Mouse (Mus musculus) kidney, embryonic 14.5 days (tissue): ENCODE measurements at regions not wholly inside any gene's neighbourhood (a gene's known extent, or its start where the extent isn't known, plus 50 kb on each side); places are given as distances from the start of the nearest gene placed in this dataset.

Source experiments
- ATAC-seq: fragments of 200-750 bp; cut with Nextera tagmentation; 2 replicates; pipeline ENCODE4 v1.8.0; 2017; ENCODE audit warnings: moderate number of reproducible peaks, mild to moderate bottlenecking, moderate TSS enrichment, moderate library complexity; ENCODE audit not compliant: low FRiP score, low TSS enrichment
- H3K27ac ChIP-seq: fragments of 300-500 bp; sonication (generic); 2 replicates; pipeline ENCODE4 v1.5.1; 2014; ENCODE audit warnings: low read depth, mild to moderate bottlenecking, low read length, moderate library complexity, mixed read lengths
- H3K27me3 ChIP-seq: fragments of 300-500 bp; sonication (generic); 2 replicates; pipeline ENCODE4 v1.6.1; 2014; ENCODE audit warnings: mild to moderate bottlenecking, low read length; ENCODE audit not compliant: control insufficient read depth, insufficient read depth
- H3K36me3 ChIP-seq: fragments of 300-500 bp; sonication (generic); 2 replicates; pipeline ENCODE4 v1.6.1; 2014; ENCODE audit warnings: low read length, mixed read lengths; ENCODE audit not compliant: control insufficient read depth, insufficient read depth
- H3K4me1 ChIP-seq: fragments of 300-500 bp; sonication (generic); 2 replicates; pipeline ENCODE4 v1.6.1; 2014; ENCODE audit warnings: low read length, mixed read lengths; ENCODE audit not compliant: control insufficient read depth, insufficient read depth
- H3K4me2 ChIP-seq: fragments of 300-500 bp; sonication (generic); replicated peaks from 2 replicates; pipeline ENCODE4 v1.6.1; 2014; ENCODE audit warnings: low read depth, mild to moderate bottlenecking, low read length
- H3K4me3 ChIP-seq: fragments of 300-500 bp; sonication (generic); 2 replicates; pipeline ENCODE4 v1.5.1; 2014; ENCODE audit warnings: mild to moderate bottlenecking, low read length
- H3K9ac ChIP-seq: fragments of 300-500 bp; sonication (generic); 2 replicates; pipeline ENCODE4 v1.6.1; 2014; ENCODE audit warnings: low read depth, mild to moderate bottlenecking, low read length, moderate library complexity
- H3K9me3 ChIP-seq: fragments of 300-500 bp; sonication (generic); 2 replicates; pipeline ENCODE4 v1.6.1; 2016; ENCODE audit warnings: low read length; ENCODE audit not compliant: control insufficient read depth
- WGBS: fragments of 180-500 bp; shearing (Covaris S2); extraction: QIAGEN DNeasy Blood & Tissue Kit; methylation state at CpG from one replicate; pipeline ENCODE4 v1.1.7; 2014; 5-methylcytosine and 5-hydroxymethylcytosine counted together

GRCm38 (mm10) chr13:114587621-114588020 is 128.9 kb upstream of the Fst start:
- Histone ChIP-seq H3K9me3 (no peaks in the 10 kb centered on the region), H3K9ac (no peak overlapping the region), H3K4me3 (no peak overlapping the region), H3K4me1 (no peaks in the 10 kb centered on the region), H3K36me3 (no peaks in the 10 kb centered on the region), H3K4me2 (no peak overlapping the region), H3K27ac (no peak overlapping the region), H3K27me3 (no peaks in the 10 kb centered on the region)
- ATAC-seq = no peak
- 93% methylated on average over 2 of the region's 2 CpGs for WGBS

GRCm38 (mm10) chr13:114603341-114603740 is 144.6 kb upstream of the Fst start:
- Histone ChIP-seq H3K27me3 (no peaks in the 10 kb centered on the region), H3K4me3 (no peak overlapping the region), H3K27ac (no peak overlapping the region), H3K9ac (no peak overlapping the region), H3K4me1 (no peaks in the 10 kb centered on the region), H3K36me3 (no peaks in the 10 kb centered on the region), H3K4me2 (no peak overlapping the region), H3K9me3 (no peaks in the 10 kb centered on the region)
- ATAC-seq = no peak
- WGBS = 79% methylated on average over 13 of the region's 13 CpGs

GRCm38 (mm10) chr13:114604037-114604694 is 145.4 kb upstream of the Fst start:
- H3K9me3 ChIP-seq = no peaks in the 10 kb centered on the region
- no peak overlapping the region for H3K27ac ChIP-seq
- ATAC-seq = no peak
- 78% methylated on average over 11 of the region's 11 CpGs for WGBS
- no peaks in the 10 kb centered on the region for H3K27me3 ChIP-seq
- H3K4me2 ChIP-seq = no peak overlapping the region
- no peak overlapping the region for H3K4me3 ChIP-seq
- no peak overlapping the region for H3K9ac ChIP-seq
- no peaks in the 10 kb centered on the region for H3K4me1 ChIP-seq
- no peaks in the 10 kb centered on the region for H3K36me3 ChIP-seq

GRCm38 (mm10) chr13:114613909-114614308 is 155.2 kb upstream of the Fst start:
- Histone ChIP-seq H3K4me1 (no peaks in the 10 kb centered on the region), H3K27ac (no peak overlapping the region), H3K4me2 (no peak overlapping the region), H3K4me3 (no peak overlapping the region), H3K36me3 (no peaks in the 10 kb centered on the region), H3K27me3 (no peaks in the 10 kb centered on the region), H3K9me3 (no peaks in the 10 kb centered on the region), H3K9ac (no peak overlapping the region)
- 84% methylated on average over 1 of the region's 1 CpGs for WGBS
- ATAC-seq = no peak

GRCm38 (mm10) chr13:114619416-114619815 is 160.7 kb upstream of the Fst start:
- ATAC-seq = no peak
- Histone ChIP-seq H3K9me3 (no peaks in the 10 kb centered on the region), H3K4me1 (no peaks in the 10 kb centered on the region), H3K4me2 (no peak overlapping the region), H3K27me3 (no peaks in the 10 kb centered on the region), H3K9ac (no peak overlapping the region), H3K36me3 (no peaks in the 10 kb centered on the region), H3K27ac (no peak overlapping the region), H3K4me3 (no peak overlapping the region)
- 79% methylated on average over 4 of the region's 4 CpGs for WGBS

- Histone ChIP-seq H3K27me3 (no peaks in the 10 kb centered on the region), H3K4me3 (no peak overlapping the region), H3K9ac (no peak overlapping the region), H3K4me2 (no peak overlapping the region), H3K27ac (no peak overlapping the region), H3K36me3 (no peaks in the 10 kb centered on the region), H3K9me3 (no peaks in the 10 kb centered on the region), H3K4me1 (no peaks in the 10 kb centered on the region)
- ATAC-seq = no peak
- WGBS = 90% methylated on average over 4 of the region's 4 CpGs
Observed at GRCm38 (mm10) chr13:114636731-114637130, 178.0 kb upstream of the Fst start.

GRCm38 (mm10) chr13:114639531-114639930 is 178.5 kb upstream of the Mocs2 start:
- WGBS = 88% methylated on average over 2 of the region's 2 CpGs
- no peak for ATAC-seq
- no peak overlapping the region for H3K9ac ChIP-seq
- H3K27me3 ChIP-seq = no peaks in the 10 kb centered on the region
- no peak overlapping the region for H3K4me2 ChIP-seq
- no peaks in the 10 kb centered on the region for H3K4me1 ChIP-seq
- no peaks in the 10 kb centered on the region for H3K9me3 ChIP-seq
- no peaks in the 10 kb centered on the region for H3K36me3 ChIP-seq
- no peak overlapping the region for H3K4me3 ChIP-seq
- no peak overlapping the region for H3K27ac ChIP-seq

- no peak overlapping the region for H3K27ac ChIP-seq
- WGBS = 63% methylated on average over 9 of the region's 9 CpGs
- H3K36me3 ChIP-seq = no peaks in the 10 kb centered on the region
- no peak for ATAC-seq
- H3K4me2 ChIP-seq = no peak overlapping the region
- no peaks in the 10 kb centered on the region for H3K9me3 ChIP-seq
- H3K9ac ChIP-seq = no peak overlapping the region
- H3K4me1 ChIP-seq = no peaks in the 10 kb centered on the region
- H3K4me3 ChIP-seq = no peak overlapping the region
- no peaks in the 10 kb centered on the region for H3K27me3 ChIP-seq
Observed at GRCm38 (mm10) chr13:114641688-114642390, 176.2 kb upstream of the Mocs2 start.

- H3K4me1 ChIP-seq = no peaks in the 10 kb centered on the region
- H3K9ac ChIP-seq = no peak overlapping the region
- H3K4me2 ChIP-seq = no peak overlapping the region
- no peaks in the 10 kb centered on the region for H3K27me3 ChIP-seq
- H3K36me3 ChIP-seq = no peaks in the 10 kb centered on the region
- ATAC-seq = peak; percentile 64; the same call in 1 of the 2 replicates
- 48% methylated on average over 3 of the region's 3 CpGs for WGBS
- no peaks in the 10 kb centered on the region for H3K9me3 ChIP-seq
- no peak overlapping the region for H3K27ac ChIP-seq
- no peak overlapping the region for H3K4me3 ChIP-seq
Observed at GRCm38 (mm10) chr13:114642901-114643491, 175.0 kb upstream of the Mocs2 start.
